Mouse (Mus musculus) frontal cortex, postnatal 14 days (tissue): ENCODE measurements at regions not wholly inside any gene's neighbourhood (a gene's known extent, or its start where the extent isn't known, plus 50 kb on each side); places are given as distances from the start of the nearest gene placed in this dataset.
"Not testable (repeated sequence)": the region's sequence is repeated elsewhere in the genome, so short reads cannot be mapped to it uniquely, and the experiment has no call there.

Experiments
- DNase-seq, 2 experiments: peaks; one replicate each; pipeline ENCODE4 v3.0.0; 2022; ENCODE audit warnings: low spot score in 2 of 2

DNA sequence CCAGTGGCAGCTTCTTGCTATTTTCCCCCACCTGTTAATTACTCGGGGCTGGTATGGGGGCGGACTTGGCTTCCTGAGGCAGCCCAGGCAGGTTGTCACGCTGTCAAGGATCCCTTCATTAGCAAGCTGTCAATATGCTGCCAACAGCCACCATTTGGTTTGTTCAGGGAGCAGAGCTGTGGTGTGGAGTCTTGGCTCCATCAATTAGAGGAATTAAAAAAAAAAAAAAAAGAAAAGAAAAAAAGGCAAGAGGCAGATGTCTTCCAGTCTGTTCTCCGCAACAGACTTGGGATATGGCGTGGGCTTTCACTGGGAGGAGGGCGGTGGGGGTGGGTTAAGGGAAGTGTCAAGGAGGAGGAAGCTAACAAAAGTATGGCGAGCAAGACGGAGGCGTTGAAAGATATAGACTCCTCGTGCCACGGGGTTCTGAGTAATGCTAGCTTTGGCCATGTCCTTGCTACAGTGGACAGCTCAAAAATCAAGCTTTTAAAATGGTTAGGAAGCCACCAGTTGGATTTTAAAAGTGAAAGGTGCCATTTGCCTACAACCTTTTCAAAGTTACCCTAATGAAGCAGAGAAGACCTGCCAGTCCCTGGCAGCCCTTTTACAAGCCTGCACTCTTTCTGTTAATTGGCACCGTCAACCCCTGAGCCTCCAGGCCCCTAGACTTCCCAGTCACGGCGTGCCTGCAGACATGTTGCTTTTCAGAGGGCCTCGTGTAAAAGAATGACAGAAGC is 530.7 kb downstream of the Pdcd6ip start:
- peak; percentile 61 to 80 for DNase-seq

DNA sequence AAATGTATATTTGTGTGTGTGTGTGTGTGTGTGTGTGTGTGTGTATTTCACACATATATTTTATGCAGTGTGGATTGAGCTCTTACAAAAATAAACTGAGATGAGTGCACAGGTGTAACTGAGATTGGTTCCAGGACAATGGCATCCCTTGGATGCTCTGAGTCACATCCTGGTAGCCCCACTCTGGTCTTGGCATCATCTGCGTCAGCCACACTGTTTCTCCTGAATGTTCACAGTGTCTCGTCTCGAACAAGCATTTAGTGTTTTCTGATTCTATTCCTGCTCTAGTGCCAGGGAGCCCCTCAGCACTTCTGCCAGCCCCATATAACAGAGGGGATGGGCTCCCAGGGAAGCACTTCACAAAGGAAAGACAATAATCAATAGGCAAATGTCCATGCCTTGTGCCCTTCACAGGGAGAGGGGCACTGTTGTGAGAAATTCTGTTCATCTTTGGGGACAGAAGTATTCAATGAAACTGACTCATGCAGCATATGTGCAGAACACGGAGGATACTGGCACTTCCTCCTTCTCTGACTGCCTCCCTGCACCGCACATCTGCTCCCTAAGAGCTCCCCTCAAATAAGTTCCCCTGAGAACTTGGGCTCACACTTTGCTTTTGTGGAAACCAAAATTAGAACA is 536.2 kb downstream of the Pdcd6ip start:
- DNase-seq: peak; percentile 29 to 52

DNA sequence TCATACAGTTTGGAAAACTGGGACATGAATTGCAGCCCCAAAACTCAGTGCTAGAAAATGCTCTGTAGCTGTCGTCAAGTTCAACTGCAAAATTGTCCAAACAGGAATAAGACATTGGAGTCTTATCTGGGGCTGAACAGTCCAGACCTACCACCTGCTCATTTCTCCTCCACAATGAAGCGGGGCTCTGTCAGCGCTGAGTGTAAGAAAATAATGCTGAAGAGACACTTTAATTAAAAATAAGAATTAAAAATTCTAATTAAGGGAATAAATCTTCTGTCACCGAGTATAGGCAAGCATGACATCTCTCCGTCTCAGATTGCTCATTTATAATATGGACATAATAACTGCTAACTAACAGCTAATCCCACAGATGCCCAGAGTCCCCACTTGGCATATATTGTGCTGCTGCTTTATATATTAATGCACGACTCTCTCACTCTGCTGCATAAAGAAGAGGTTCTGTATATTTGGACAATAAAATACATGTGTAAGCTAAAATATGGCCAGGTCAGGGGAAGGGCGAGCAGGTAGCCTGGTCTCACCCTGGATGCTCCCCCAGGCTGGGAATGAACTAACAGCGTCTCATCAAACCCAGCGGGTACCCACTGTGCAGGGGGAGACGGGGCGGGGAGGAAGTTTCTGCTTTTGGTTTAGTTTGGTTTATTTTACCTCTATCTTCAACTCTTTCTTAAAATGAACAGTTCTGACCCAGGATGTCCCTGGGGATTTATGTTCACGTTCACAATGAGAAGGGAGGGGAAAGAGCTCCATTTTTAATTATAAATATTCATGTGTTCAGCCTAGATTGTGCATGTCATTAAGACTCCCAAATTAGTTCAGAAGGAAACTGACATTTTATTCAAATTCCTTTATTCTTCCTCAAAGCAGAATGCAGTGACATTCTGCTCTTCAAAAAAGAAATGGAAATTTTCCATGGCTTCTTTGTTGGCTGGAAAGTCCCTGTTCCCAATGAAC is 544.9 kb downstream of the Pdcd6ip start:
- no peak for DNase-seq

GRCm38 (mm10) chr9:113160011-113160410 is 548.0 kb downstream of the Pdcd6ip start:
- DNase-seq: no peak

GRCm38 (mm10) chr9:113158080-113158479 is 550.0 kb downstream of the Pdcd6ip start:
- DNase-seq: no peak

- no peak for DNase-seq
These were observed 550.5 kb downstream of the Pdcd6ip start for GRCm38 (mm10) chr9:113157474-113158076.

GRCm38 (mm10) chr9:113156707-113157106 is 551.4 kb downstream of the Pdcd6ip start:
- DNase-seq: no peak

GRCm38 (mm10) chr9:113149084-113149483 is 559.0 kb downstream of the Pdcd6ip start:
- no peak for DNase-seq

DNA sequence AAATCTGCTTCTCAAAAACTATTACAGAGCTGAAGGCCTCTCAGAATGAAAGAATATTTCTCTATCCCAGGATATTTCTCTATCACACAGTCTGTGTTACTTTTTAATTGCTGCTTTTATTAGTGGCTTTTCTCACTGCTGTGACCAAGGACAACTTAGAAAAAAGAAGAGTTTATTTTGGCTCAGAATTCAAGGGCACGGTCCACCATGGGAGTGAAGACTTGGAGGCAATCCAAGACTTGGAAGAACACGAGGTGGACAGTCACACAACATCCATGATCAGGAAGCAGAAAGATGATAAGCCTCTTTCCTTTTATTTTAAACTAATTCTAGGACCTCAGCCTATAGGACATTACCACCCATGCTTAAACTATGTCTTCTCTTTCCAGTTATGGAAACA is 561.5 kb downstream of the Pdcd6ip start:
- no peak for DNase-seq

DNA sequence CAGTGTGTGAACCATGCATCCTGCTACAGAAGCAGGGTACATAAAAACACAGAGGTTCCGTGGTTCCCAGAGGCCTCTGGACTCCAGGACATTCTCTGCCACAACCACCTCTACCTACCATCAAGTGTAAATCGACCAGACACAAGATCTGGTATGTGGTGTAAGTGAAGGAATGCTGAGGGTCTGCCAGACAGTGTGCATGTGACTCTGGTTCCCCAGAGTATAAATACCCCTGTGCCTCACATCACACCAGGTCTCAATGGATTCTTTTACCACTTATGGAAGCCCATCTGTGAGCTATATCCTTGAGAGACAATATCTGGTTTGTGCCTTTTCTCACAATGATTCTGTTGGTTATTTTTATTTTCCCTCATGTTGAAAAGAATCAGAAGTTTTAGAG is 563.0 kb downstream of the Pdcd6ip start:
- no peak for DNase-seq

DNA sequence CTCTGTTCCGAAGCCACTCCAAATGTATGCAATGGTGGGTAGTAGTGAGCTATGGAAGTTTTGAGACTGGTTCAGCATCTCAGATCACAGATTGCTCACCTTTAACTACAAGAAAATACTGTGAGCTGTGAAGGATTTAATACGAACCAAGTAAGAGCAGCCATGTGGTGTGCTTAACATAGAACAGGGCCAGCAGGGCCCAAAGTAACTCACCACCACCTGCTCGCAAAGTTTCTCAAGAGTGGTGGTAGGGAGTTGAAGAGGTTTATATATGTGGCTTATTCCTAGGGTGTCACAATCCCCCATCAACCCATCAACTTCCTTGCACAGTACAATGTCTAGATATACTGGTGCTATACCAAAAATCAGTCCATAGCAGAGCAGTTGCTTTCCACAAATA is 573.4 kb downstream of the Pdcd6ip start:
- DNase-seq: no peak

DNA sequence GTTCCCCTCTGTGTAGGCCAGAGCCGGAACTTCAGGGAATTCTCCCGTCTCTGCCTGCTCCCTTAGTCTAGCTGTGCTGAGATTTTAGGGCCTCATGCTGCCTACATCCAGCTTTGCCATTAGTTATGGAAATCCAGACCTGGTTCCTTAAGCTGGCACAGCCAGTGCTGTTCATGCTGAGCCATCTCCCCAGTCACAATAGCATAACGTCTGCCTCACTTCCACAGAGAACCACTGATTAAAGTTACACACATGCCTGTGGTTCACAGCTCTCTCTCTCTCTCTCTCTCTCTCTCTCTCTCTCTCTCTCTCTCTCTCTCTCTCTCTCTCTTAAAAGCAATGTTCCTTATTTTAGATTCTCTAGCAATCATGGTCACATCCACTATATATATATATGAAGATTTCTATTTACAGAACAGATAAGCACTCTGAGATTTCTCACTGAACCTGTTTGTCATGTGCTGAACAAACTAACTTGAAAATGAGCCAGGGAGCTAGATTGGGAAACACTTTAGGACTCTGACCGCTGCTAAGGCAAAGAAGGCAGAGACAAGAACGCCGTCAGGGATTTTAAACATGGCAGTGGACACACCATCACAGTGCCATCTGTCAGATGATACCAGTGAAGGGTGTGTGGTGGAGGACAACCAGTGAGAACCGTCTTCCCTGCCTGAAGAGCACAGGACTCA is 584.9 kb downstream of the Pdcd6ip start:
- DNase-seq: no peak

DNA sequence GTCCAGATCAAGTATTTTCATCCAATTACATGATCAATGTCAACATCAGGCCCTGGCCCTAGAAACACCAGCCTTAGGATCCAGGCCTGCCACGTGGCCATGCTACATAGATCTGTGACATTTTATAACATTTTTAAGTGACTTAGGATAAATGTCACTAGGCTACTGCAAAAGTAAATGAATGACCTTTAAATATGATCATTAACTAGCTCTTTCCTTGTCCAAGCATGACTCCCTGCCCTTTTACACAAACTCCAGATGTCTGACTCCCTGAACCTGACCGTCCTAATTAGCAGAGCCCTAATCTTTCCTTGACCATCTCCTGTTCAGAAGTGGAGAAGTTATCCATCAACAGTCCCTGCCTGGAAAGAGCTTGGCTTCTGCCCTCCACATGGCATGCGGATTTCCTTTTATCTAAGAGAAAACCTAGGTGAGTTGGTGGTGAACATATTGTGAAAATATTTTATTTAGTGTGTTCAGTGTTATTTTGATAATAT is 585.8 kb downstream of the Pdcd6ip start:
- no peak for DNase-seq

DNA sequence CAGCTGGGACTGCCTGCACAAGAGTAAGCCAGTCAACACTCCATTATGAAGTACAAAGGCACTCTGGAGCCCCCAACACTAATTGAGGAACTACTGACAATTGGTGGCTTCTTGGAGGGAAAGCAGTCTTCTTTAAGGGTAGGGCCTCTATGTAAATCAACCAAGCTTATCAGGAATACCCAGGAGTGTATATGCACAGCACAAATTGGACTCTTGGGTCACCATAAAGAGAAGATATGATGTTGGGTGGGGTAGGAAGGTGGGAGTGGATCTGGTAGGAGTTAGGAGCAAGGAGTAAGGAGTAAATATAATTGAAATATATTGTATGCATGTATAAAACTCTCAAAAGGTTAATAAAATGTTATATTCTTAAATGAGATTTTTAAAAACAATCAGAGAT is 587.7 kb downstream of the Pdcd6ip start:
- DNase-seq: no peak

DNA sequence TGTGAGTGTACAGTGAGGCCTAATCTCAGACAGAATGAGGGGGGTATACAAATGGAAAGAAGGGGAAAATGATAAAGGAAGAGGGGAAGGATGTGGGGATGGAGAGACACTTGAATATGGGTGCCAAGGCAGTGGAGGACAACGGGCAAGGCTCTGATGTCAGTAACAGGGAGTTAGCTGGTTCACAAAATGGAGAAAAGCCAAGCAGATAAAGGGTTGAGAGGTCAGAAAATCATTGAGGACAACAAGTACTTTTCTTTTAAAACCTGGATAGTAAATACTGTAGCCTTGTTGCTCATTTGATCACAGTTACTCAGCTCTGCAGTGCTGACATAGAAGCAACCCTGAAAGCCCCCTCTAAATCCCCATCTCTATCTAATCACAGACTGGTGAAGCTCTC is 588.3 kb downstream of the Pdcd6ip start:
- no peak for DNase-seq

DNA sequence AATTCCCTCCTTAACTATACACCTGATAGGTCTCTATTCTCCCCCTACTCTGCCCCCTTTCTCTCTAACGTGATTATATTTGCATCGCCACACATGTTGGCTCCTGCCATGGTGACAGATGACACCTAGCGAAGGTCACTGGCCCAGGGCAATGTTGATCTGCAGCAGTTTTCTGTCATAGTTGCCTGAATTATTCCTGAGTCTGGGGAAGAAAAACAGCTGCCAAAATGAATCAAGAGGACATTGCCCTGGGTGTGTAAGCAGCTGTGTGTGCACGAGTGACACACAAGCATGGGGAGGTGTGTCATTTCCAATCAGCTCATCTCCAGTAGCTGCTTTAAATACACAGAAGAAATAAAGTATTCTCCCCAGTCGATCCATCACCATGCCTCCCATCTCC is 592.5 kb downstream of the Pdcd6ip start:
- no peak for DNase-seq

DNA sequence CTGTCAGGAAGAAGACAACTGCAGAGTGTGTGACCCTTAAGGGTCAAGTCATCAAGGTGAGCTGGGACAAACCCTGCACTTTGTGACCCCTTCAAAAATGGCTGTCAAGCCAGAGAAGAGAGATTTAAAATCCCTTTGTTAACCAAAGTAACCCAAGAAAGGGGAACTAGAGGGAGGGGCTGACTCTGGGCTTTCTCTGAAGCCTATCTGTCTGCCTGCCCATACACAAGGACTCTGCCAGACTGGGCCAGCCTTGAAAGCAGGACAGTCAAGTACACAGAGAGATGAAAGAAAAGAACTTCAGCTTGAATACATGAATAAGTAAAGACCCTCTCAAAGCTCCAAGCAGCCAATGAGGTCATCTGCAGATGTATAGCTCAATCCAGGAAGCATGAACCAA is 595.3 kb downstream of the Pdcd6ip start:
- no peak for DNase-seq

- DNase-seq: no peak
These were observed 606.3 kb downstream of the Pdcd6ip start for GRCm38 (mm10) chr9:113101733-113102132.

- no peak for DNase-seq
These were observed 607.4 kb downstream of the Pdcd6ip start for GRCm38 (mm10) chr9:113100641-113101040.

DNA sequence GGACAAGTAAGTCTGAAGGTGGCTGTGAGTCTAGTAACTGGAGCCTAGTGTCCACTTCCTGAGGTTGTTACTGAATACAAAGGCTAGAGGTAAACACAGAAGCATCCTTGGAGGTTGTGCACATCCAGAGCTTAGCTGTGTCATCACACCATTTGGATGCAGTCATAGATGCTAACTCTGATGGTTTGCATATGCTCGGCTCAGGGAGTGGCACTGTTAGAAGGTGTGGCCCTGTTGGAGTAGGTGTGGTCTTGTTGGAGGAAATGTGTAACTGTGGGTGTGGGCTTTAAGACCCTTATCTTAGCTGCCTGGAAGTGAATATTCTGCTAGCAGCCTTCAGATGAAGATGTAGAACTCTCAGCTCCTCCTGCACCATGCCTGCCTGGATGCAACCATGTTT is 612.6 kb downstream of the Pdcd6ip start:
- DNase-seq: not testable (repeated sequence)

- DNase-seq: no peak
These were observed 614.1 kb downstream of the Pdcd6ip start for GRCm38 (mm10) chr9:113093863-113094390.
